Mouse (Mus musculus): ENCODE results near the gene Bub1b. TPM values are rescaled to one million over a fixed set of nuclear protein-coding genes. Genes with fewer than 3 reads are reported as not detected.
"Not testable (repeated sequence)": the region's sequence is repeated elsewhere in the genome, so short reads cannot be mapped to it uniquely, and the experiment has no call there.

Gene Bub1b
- polyA plus RNA-seq, 2 experiments from 2014 or later = 3.0 to 11.1 TPM

DNA sequence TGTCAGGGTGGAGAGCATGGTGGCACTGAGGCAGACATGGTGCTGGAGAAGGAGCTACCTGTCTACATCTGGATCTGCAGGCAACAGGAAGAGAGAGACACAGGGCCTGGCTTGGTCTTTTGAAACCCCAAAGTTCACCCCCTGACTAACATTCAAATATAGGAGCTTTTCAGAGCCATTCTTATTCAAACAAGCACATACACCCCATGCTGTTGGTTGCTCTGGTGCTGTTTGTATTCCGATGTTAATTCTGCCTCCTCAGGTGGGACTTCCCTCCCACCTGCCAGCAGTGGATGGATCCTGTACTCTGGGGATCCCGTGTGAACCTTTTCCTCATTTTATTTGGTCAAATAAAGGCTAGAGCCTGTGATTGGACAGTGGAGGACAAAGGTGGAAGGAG lies 22.1 kb downstream of the Bub1b start:
- ATAC-seq = no peak

DNA sequence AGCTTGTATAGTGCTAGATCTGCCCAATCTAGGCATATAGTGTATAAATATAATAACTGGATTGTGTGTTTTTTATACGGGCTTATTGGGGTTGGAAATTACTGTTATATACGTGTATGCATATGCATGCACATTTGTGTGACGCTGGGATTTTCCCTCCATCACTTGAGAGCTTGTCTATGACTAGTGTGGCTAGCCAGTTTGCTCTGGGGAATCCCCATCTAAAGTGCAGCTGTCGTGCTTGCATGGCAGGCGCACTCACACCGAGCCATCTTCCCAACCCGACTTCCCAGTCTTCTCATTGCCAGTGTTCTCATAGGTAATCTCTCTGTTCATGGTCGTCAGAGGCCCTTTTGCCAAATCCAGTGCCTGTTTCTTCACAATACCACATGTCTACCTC lies 22.6 kb downstream of the Bub1b start:
- ATAC-seq = peak; percentile 98

DNA sequence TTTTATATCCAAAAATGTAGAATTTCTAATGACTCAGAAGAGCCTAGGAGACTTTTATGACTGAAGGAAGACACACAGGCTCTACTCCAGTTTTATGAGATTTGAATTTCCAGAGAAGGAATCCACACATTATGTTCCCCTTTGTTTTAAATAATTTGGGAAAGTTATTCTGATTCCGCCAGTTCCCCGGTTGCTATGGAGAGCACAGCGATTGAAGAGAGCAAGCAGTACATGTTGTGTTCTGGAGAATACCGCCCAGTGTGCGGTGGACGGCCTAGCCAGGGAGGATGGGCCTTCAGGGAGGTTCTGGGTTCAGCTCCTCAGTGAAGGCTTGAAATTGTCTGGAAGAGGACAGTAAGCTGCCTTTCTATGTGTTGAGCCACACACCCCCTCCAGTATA lies 31.3 kb downstream of the Bub1b start:
- ATAC-seq = no peak

DNA sequence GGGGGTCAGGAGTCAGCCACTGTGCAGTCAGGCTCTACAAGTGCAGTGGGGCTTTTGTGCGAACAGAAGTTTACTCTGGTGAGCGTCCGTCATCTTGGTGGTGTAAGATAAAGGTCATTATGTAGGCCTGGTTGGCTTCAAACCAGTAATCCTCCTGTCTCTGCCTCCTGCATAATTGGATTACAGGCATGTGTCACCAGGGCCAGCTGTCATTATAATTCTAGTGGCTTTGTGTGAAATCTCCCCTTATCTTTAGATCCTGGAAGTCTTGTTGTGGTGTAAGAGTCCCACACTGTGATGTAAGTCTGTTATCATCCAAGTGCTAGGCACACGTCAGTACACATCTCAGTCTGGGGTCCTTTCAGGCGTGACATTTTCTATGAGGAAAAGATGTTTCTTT lies 35.4 kb downstream of the Bub1b start:
- no peak for ATAC-seq

DNA sequence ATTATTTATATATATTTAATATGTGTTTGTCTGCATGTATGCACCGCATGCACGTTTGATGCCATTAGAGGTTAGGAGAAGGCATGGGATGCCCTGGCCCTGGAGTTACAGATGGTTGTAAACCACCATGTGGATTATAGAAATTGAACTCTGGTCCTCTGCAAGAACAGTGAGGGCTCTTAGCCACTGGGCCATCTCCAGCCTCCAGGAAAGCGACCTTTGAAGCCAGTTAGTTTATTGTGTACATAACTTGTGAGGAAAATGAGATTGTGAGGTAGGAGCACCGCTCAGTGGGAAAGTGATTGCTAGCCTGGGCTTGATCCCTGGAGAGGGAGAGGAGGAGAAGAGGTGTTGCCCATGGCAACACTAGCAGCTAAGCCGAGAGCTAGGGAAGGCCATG lies 39.2 kb downstream of the Bub1b start:
- ATAC-seq = no peak

DNA sequence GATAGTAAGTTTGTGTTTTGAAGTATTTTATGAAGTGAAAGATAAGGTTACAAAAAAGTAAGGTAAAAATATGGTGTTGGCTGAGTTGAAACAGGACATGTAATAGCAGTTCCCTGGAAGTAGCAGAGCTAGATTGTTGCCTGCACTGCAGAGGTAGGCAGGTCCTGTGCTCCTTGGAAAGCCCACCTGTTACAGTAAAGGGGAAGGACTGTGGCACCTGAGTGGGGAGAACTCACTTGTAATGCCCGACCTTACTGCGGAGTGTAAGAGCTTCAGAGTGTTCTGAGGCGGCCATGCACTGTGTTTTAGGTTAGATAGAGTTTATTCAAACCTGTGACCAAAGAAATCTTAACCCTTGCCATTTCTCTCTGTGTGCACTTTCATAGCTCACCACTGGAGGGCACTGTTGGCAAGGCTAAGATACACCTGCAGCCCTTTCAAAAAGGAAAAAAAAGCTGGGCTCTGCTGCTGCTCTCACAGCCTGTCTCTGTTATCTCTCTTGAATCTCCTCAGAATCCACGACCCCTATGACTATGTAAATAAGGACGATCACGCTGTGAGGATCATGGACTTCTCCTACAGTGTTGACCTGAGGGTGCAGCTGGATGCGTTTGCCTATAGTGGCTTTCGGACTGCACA lies 40.0 kb downstream of the Bub1b start:
- peak; percentile 58 for ATAC-seq

DNA sequence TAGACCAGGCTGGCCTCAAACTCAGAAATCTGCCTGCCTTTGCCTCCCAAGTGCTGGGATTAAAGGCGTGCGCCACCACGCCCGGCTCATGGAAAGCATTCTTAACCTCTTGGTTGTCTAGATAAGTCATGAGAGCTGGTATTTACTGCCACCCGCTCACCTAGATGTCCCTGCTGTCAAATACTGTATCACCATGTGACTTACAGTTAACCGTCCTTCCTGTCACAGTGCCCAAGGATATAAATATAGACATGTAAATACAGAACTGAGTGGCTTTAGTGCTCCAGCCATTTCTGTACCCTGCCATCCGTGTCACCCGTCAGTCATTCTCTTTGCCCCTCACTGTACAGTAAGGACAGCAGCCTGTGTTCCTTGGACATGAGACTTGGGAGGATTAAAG lies 40.7 kb downstream of the Bub1b start:
- no peak for ATAC-seq

DNA sequence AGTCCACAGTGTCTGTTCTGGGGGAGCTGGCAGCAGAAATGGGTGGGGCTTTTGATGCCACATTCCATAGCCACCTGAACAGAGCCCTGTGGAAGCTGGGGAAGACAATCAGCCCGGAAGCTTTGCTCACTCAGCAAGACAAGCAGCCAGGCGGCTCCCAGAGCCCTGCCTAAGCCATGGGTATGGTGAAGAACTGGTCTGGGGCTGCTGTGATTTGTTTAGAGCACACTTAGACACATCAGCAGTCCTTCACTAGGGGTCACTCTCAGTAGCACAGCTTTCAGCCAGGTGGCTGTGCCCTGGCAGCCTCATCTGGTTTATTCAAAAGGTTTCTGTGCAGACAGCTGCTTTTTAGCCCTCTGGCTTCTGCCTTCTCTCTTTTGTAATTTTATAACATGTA lies 43.1 kb downstream of the Bub1b start:
- no peak for ATAC-seq

DNA sequence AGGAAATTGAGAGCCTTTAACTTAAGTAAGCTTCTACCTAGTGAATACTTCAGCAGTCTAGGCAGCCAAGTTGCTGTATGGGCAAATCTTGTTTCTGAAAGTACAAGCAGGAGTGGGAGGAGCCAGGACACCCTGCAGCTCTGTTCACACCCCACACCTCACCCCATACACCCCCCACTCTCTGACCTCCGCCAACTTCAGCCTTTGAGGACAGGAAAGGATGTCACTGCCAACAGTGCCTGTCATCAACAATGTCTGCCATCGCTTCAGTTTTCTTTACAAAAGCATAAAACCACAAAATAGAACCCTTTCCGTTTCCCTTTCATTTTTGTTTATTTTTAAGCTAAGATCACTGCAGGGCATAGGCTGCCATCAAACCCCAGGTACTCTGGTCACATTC lies 44.4 kb downstream of the Bub1b start:
- ATAC-seq = peak; percentile 91

DNA sequence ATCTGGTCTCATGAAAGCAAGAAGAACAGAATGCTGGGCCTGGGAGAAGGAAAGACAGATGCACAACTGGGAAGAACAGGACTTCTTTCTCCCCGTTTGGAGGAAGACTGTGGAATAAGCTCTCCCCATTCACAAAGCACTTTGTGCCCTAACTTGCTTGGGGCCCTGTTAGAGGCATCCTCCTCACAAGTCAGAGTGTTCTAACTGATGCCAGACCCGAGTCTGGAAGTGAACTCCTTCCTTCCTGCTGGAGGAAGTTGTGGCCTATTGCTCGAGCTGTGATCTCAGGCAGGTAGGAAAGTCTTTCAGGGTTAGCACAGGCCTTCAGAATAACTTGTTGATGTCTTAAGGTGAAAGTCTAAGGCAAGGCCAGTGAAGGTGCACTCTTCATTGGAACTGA lies 44.9 kb downstream of the Bub1b start:
- peak; percentile 55 for ATAC-seq

DNA sequence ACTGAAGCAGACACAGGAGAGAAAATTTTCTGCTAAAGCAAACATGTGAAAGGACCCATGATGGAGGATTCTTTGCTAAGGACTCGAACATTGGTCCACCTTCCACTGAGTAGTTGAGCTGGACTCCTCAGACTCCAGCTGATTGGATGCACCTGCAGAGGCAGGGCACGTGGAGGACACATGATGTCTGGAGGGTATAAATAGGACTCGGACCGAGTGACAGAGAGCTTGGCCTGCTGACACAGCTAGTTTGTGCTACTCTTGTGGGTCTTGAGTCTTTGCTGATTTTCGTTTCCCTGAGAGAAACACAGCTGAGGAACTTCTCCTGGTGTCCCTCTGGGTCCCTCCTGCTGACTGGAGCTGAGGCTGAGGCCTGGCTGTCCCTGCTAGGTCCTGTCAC lies 48.7 kb downstream of the Bub1b start:
- no peak for ATAC-seq

DNA sequence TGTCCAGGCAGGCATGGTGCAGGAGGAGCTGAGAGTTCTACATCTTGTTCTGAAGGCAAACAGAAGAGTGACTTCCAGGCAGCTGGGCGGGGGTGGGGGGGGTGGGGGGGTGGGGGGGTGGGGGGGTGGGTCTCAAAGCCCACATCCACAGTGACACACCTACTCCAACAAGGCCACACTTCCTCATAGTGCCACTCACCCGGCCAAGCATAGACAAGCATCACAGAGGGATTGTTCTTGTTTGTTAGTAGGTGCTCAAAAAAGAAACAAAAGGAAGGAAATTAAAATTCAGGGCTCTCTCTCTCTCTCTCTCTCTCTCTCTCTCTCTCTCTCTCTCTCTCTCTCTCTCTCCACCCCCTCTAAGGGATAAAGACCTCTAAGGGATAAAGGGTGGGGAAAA lies 52.7 kb downstream of the Bub1b start:
- ATAC-seq = not testable (repeated sequence)

DNA sequence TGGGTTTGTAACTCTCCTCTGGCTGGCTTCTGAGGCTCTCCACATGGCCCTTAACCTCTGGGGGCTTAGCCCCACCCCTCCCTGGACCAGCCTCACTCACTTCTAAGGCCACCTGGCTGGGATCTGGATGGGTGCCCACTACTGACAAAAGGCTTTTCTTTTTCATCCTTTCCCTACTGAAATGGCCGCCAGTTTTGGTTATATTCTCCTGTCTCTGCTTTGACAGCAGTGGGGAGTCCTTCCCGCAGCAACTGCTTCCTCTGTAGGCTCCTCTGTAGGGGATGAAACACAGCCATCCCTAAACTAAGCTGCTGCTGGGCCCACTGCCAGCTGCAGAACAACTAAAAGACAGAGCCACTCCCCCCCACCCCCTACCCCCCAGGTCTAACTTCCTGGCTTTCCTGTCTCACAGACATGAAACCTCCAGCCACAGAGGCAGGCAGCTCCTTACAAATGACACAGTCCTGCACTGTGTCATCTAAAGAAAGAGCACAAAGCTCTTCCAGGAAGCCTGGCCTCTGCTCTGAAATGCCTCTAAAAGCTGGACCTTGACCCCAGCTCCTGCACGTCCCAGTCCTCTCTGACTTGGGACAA lies 58.8 kb downstream of the Bub1b start:
- no peak for ATAC-seq

DNA sequence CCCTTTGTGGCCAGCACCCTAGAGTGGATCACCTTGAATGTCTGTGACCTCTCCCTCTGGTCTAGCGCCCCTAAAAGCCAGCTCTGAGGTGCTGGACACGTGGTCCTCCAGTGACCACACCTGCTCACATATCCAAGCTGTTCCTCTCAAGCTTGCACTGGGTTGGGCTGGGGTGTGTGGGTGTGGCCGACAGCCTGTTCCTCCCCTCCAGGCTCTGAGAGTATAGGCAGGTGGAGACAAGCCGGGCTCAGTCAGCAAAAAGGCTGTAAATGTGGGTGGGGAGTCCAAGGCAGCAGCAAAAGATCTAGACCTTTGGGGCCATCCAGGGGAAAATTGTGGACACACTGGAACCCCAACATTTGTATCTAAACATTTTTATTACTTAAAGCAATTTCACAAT lies 60.4 kb downstream of the Bub1b start:
- ATAC-seq = no peak

DNA sequence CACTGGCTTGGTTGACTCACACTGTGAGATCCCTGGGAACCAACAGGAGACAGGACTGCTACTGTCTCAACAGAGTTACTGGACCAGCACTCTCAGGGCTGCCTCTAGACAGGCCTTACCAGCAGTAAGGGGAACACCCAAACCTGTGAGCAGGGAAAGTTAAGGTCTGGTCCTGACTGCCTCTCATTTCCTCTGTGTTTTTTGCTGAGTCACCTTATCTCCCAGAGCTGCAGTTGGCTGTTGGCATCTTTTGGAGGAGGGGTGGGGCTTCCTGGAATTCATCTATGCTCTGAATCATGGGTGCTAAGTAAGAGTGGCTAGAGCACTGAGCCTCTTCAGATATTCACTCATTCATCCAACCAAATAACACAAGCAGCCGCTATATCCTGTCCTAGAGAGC lies 61.1 kb downstream of the Bub1b start:
- ATAC-seq = peak; percentile 26

DNA sequence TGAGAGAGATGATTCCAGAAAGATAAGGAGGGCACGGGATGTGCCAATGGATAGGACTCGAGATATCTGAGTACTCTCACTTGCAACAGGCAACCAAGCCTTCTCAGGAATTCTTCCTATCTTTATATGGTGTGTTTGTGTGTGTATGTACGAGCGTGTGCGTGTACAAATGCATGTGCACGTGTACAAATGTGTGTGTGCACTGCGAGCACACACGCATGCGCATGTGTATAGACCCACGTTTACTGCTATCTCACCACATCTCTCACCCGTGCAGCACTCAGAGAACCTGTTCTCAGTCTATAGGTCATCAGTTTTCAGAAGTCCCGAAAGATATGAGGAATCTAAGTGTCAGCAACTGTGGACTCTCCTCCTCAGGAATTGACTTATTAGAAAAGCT lies 61.5 kb downstream of the Bub1b start:
- ATAC-seq = peak; percentile 39

DNA sequence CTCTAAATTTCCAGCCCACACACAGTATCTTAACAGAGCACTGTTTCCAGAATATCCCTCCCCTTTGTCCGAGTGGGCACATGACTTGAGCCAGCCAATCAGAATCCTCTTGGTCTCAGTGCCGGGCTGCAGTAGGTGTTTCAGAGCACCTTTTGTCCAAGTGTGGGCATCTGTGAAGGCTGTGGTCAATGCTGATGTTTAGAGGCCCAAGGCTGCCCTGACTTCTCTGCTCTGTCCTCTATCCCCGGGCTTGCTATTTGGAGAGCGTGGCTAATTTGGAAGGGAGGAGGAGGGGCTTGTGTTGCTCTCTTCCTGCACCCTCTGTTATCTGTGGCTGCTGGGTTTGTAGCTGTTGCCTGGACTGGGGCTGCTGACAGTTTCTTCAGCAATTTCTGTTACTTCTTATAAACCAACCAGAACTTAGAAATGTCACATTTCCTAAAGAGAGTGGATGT lies 62.0 kb downstream of the Bub1b start:
- peak; percentile 74 for ATAC-seq

DNA sequence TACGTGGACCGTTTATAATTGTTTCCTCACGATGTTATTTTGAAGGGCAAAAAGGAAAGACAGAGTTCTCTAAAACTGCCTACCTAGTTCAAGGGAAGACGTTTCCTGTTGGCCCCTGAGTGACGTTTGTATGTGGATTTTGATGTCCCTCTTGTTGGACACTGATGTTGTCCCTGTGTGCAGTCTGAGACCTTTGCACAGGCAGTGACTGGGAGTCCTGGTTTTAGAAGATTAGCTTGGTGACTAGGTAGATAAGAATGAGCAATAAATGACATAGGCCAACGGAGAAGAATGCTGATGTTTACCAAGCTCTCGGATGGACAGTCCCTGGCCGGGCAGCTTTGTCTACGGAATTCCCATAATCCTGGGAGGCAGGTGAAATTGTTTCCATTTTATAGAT lies 63.9 kb downstream of the Bub1b start:
- ATAC-seq = no peak

DNA sequence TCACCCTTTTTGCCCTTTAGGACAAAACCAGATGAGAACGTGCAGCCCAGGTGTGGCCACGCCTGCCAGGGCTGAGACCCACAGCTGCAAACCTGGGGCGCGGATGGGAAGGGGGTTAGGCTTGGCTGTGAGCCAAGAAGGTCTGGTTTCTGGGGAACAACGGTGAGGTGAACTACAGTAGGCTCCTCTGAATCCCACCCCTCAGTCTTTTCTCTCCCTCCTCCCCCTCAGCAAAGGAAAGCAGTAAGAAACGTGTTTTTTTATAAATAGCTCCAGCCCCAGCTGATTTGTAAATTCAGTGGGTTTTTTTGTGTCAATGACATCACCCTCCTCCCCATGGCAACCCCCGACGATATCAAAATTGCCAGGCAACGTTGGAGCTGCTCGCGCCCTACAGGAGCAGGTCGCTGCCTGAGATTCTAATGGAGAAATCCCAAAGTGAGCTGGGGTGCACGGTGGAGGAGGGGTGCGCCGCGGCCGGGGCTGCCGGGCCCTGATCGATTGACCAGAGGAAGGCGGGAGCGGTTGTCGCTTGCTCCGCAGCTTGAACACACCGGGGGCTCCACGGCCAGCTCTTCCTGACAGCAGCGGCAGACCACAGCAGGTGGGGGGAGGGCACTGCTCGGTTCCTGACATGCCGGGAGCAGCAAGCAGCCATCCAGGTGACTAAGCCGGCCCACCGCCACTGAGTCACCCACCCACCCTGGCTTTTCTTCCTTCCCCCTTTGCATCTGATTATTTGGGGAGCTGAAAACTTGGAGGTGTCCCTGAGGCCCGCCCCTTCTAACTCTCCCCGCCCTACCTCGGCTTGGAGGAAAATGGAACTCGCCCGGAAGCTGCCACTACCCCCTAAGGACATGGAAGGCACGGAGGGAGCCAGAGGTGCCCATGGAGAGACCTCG lies 65.1 kb downstream of the Bub1b start, which contains the start of gene Pak6:
Pak6 (plus strand) TSS at position 402 of the 902 bp plus-strand sequence.
- peak; percentile 9 for ATAC-seq

DNA sequence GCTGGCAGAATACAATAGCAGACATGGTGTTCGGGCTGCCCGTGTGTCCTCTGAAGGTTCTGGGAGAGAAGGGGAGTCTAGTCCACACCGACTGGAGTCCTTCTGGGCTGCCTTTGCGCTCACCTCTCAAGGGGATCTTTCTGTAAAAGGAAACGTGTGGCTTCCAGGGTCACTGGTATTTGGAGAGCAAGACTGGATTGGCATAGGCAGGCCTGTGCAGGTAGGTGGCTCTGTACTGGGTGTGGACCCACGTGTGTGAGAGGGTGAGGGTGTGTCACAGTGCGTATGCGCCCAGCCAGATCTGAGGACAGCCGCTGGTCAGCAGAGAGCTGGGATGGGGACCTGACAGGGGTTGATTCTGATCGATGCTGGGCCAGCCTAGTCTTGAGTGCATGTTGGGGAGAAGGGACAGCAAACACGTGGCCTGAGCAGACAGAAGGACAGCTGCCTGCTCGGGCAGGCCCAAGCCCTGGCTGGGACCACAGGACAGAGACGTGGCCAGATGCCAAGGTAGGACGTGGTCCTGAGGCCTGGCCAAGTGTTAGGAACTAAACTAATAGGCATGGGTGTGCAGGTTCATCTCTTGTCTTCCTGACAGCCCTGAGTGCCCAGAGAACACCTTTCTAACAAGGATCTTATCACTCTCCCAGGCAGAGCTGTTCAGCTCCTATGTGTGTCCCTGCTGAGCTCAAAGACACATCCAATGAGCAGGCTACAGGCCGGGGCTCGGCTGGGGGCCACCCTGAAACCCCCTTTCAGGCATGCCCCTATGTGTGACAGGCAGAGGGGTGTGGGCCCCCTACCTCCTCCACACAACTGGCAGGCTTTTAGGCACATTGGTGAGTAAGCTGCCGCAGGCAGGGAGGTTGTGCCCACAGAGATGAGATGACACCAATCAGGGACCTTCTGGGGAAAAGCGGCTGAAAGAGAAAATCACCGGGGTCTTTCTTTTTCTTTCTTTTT lies 66.1 kb downstream of the Bub1b start:
- ATAC-seq = no peak

DNA sequence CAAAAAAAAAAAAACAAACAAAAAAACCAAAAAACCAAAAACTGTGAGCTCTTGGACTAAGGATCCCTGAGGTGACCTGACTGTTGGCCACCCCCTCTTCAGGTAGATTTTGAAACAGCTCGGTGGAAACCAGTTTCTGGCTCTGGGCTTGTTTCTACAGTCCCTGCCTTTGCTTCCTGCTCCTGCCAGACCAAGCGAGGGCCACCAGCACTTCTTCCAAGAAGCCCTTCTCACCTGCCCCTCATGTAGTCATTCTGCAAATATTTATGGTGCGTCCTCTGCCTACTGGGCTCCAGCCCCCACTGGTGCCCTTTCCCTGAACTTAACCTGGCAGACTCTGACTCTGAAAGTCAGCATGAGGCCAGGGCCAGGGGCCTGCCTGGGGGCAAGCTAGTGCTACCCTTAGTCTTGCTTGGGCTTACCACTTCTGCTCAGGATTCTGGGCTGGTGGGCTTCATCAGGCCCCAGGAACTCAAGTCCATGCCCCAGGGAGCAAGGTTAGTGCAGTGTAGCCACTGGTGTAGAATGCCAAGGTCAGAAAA lies 67.0 kb downstream of the Bub1b start:
- ATAC-seq = no peak

DNA sequence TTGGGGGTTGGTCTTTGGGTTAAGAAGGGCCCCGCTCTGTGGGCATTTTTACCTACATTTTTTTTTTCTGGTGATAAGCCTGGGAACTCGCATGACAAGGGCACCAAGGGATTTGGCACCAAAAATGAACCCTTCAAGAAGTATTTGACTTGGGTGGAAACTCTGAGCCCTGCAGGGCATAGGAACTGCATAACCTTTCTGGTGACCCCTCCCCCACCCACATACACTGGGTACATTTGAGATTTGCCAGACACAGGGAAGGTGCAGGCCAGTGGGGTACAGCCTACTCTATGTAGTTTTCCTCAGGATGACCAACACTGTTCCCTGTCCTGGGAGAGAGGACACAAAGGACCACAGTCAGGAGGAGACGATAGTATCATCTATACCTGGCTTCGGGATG lies 67.6 kb downstream of the Bub1b start:
- ATAC-seq = no peak
